Mouse (Mus musculus) heart, adult 2 months (tissue): ENCODE results near the gene Snrnp48. TPM values are rescaled to one million over a fixed set of nuclear protein-coding genes. Genes with fewer than 3 reads are reported as not detected.

Experiments used
- DNase-seq, 2 experiments: peaks; one replicate each; pipeline ENCODE4 v3.0.0; 2021
- H3K27ac ChIP-seq: fragments of 200-600 bp; 2 replicates; pipeline ENCODE4 v1.8.1; 2022
- H3K27me3 ChIP-seq: fragments of 200-500 bp; 2 replicates; pipeline ENCODE4 v1.6.1; 2012; ENCODE audit warnings: mild to moderate bottlenecking, low read length, inconsistent platforms, mixed read lengths; ENCODE audit not compliant: control insufficient read depth, insufficient read depth
- H3K36me3 ChIP-seq: fragments of 200-500 bp; 2 replicates; pipeline ENCODE4 v1.6.1; 2012; ENCODE audit warnings: low read length, inconsistent platforms; ENCODE audit not compliant: control insufficient read depth, insufficient read depth
- H3K4me1 ChIP-seq: fragments of 200-500 bp; 2 replicates; pipeline ENCODE4 v1.6.1; 2011; ENCODE audit warnings: low read length; ENCODE audit not compliant: control insufficient read depth, insufficient read depth
- H3K4me3 ChIP-seq: fragments of 200-600 bp; 2 replicates; pipeline ENCODE4 v1.8.1; 2022
- H3K79me2 ChIP-seq: fragments of 200-500 bp; replicated peaks from 2 replicates; pipeline ENCODE4 v1.6.1; 2012; ENCODE audit warnings: mild to moderate bottlenecking, inconsistent platforms, low read length, moderate library complexity, mixed read lengths; ENCODE audit not compliant: control insufficient read depth, insufficient read depth
- H3K9ac ChIP-seq: fragments of 200-500 bp; 2 replicates; pipeline ENCODE4 v1.6.1; 2012; ENCODE audit warnings: low read depth, mild to moderate bottlenecking, control low read depth, inconsistent platforms, low read length, mixed read lengths
- CTCF ChIP-seq: fragments of 200-600 bp; IDR thresholded peaks from 2 replicates; pipeline ENCODE4 v1.8.1; 2022; ENCODE audit warnings: antibody characterized with exemption, mild to moderate bottlenecking, moderate library complexity
- EP300 ChIP-seq: fragments of 200-500 bp; IDR thresholded peaks from 2 replicates; pipeline ENCODE4 v1.6.1; 2011; ENCODE audit warnings: low read depth, low read length, control low read depth; ENCODE audit not compliant: insufficient read depth
- POLR2A ChIP-seq: fragments of 200-500 bp; IDR thresholded peaks from 2 replicates; pipeline ENCODE4 v1.6.1; 2011; ENCODE audit warnings: mild to moderate bottlenecking, low read depth, low read length, control low read depth; ENCODE audit not compliant: insufficient read depth
- WGBS: fragments of 180-500 bp; shearing (Covaris S2); methylation state at CpG from one replicate; pipeline ENCODE4 v1.1.7; 2018; 5-methylcytosine and 5-hydroxymethylcytosine counted together
- intact Hi-C: fragments of 180-260 bp; cut with DNase I; formaldehyde crosslinking; loops from one replicate; pipeline ENCODE4 v1.15.1; 2025
- polyA plus RNA-seq: library from polyadenylated mRNA; depleted of rRNA; stranded (reverse); fragments of >200 nt; gene quantifications from 2 replicates; pipeline ENCODE4 v1.2.3, GENCODE M21; 2012
- total RNA-seq, 2 experiments: library from RNA; stranded (reverse); gene quantifications; 2 replicates each; pipeline ENCODE4 v1.2.3; 2021

The Snrnp48 gene
- total and polyA plus RNA-seq, 3 experiments: 9.6 to 11.9 (median 9.7) TPM

DNA sequence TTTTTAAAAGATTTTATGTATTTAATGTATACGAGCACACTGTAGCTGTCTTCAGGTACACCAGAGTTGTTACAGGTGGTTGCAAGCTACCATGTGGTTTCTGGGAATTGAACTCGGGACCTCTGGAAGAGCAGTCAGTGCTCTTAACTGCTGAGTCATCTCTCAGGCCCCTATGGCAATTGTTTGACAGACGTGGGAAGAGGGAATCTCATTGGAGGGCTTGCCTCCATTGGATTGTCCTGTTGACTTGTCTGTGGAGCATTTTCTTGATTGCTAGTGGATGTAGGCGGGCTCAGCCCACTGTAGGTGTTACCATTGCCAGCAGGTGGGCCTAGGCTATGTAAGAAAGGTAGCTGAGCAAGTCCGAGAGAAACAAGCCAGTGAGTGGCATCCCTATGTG is 29.9 kb downstream of the Snrnp48 start:
- H3K4me3 ChIP-seq: no peak overlapping the region
- no peaks in the 10 kb centered on the region for H3K36me3 ChIP-seq
- 83% methylated on average over 5 of the region's 5 CpGs for WGBS
- no peak overlapping the region for H3K27ac ChIP-seq
- H3K79me2 ChIP-seq: no peaks in the 10 kb centered on the region
- no peak for DNase-seq
- no peak overlapping the region for H3K9ac ChIP-seq
- intact Hi-C loops: no loop called here
- TF ChIP-seq POLR2A (no peak), EP300 (no peak), CTCF (no peak)
- H3K27me3 ChIP-seq: no peaks in the 10 kb centered on the region
- no peaks in the 10 kb centered on the region for H3K4me1 ChIP-seq

DNA sequence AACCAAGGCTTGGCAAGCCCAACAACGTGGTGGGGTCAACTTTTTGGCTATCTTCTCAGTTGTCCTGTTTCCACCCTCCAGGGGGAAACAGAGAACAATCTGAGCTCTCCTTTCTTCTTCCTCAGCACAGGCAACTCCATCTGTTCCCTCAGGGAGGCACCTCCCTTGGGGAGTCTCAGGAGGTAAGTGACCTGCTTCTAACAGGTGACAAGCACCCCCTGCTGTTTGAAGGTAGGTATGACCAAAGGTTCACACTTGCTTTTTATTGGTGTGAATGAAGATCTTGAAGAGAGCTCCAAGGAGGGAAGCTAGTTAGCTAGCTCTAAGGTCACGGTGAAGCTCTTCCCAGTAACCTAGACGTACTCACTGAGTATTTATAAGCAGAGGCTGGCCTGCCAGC is 30.6 kb downstream of the Snrnp48 start:
- Histone ChIP-seq H3K9ac (no peak overlapping the region), H3K36me3 (no peaks in the 10 kb centered on the region), H3K79me2 (no peaks in the 10 kb centered on the region), H3K27me3 (no peaks in the 10 kb centered on the region), H3K4me3 (no peak overlapping the region), H3K4me1 (no peaks in the 10 kb centered on the region), H3K27ac (no peak overlapping the region)
- intact Hi-C loops: no loop called here
- DNase-seq: no peak
- no peak for TF ChIP-seq POLR2A
- peak; percentile 51 for TF ChIP-seq CTCF
- 70% methylated on average over 3 of the region's 3 CpGs for WGBS

DNA sequence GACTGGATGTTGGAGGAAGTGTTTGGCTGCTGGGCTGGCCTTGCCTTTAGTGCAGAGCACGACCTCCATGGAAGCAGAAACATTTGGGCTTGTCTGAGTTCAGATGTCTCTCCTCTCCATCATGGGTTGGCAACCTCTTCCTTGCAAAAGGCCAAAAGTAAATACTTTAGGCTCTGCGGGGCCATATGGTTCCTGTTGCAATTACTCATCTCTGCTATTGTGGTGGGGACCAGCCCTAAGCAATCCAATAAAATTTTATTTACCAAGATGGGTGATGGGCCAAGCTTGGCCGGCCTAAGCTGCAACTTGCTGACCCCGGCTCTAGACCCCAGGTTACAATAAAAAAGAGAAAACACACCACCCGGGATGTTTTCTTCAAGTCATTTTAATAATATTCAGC is 43.4 kb downstream of the Snrnp48 start:
- Histone ChIP-seq H3K36me3 (no peaks in the 10 kb centered on the region), H3K27me3 (no peaks in the 10 kb centered on the region), H3K4me3 (no peak overlapping the region), H3K9ac (no peak overlapping the region), H3K27ac (no peak overlapping the region), H3K4me1 (no peaks in the 10 kb centered on the region; the same call in 1 of the 2 replicates), H3K79me2 (no peaks in the 10 kb centered on the region)
- TF ChIP-seq EP300 (no peak), POLR2A (no peak), CTCF (no peak)
- 70% methylated on average over 5 of the region's 5 CpGs for WGBS
- no peak for DNase-seq
- intact Hi-C loops: no loop called here

DNA sequence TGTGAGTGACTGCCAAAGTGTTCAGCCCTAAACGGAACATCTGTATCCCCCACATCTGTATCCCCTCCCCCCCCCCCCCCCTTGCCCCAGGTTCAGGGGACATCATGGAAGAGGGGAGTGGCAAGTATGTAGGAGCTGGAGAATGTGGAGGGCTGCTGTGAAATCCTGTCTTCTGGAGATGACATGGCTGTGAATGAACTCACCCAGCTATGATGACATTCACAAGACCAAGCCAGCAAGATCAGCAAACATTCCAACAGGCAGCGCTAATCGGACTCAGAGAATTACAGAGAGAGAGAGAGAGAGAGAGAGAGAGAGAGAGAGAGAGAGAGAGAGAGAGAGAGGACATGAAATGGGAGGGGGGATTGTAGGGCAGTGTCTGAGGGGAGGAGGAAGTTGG is 46.5 kb downstream of the Snrnp48 start:
- Histone ChIP-seq H3K36me3 (no peaks in the 10 kb centered on the region), H3K79me2 (no peaks in the 10 kb centered on the region), H3K27me3 (no peaks in the 10 kb centered on the region), H3K9ac (no peak overlapping the region), H3K27ac (no peak overlapping the region), H3K4me1 (no peaks in the 10 kb centered on the region; the same call in 1 of the 2 replicates), H3K4me3 (no peak overlapping the region)
- intact Hi-C loops: no loop called here
- WGBS: 58% methylated on average over 3 of the region's 3 CpGs
- TF ChIP-seq POLR2A: no peak
- no peak for TF ChIP-seq EP300
- TF ChIP-seq CTCF: no peak
- DNase-seq: peak in 1 of 2 experiments; percentile 11

DNA sequence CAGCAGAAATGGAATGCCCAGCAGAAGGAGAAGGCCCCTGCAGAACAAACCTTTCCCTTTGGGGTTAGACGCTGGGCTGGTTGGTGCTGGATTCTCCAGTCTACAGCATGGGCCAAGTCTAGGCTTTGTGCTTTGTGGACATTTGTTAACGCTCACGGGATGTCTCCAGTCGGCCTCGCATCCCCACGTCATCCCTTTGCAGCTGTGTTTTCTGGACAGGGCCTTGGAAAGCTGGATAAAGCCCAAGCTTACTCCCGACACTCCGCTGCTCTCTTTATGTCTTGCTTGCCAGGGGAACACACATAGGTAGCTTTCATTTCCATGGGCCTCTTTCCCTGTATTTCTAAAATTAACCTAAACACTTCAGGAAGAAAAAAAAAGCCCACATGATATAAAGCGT is 49.0 kb downstream of the Snrnp48 start:
- no peaks in the 10 kb centered on the region for H3K27me3 ChIP-seq
- 59% methylated on average over 9 of the region's 9 CpGs for WGBS
- intact Hi-C loops: no loop called here

DNA sequence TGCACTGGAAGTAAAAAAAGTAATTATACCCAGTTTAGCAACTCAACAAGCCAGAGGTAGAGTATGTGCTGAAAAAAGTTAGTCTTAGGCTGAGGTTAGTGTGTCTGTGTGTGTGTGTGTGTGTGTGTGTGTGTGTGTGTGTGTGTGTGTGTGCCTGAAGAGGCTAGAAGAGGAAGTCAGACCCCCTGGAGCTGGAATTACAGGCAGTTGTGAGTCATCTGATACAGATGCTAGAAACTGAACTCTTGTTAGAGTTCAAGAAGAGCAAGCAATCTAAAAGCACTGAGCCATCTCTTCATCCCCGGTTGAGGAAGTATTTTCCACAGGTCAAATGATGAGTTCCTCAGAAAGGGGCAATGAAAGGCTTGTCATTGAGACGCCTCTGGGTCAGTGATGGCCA is 54.2 kb downstream of the Snrnp48 start:
- no peak for DNase-seq
- intact Hi-C loops: no loop called here
- TF ChIP-seq EP300 (no peak), CTCF (no peak), POLR2A (no peak)
- no peak overlapping the region for H3K9ac ChIP-seq
- no peaks in the 10 kb centered on the region for H3K4me1 ChIP-seq
- H3K4me3 ChIP-seq: no peak overlapping the region
- no peaks in the 10 kb centered on the region for H3K36me3 ChIP-seq
- H3K79me2 ChIP-seq: no peaks in the 10 kb centered on the region
- H3K27me3 ChIP-seq: no peaks in the 10 kb centered on the region
- 56% methylated on average over 2 of the region's 2 CpGs for WGBS
- no peak overlapping the region for H3K27ac ChIP-seq

More for the DNA sequence above, 49.0 kb downstream of the Snrnp48 start:
- DNase-seq: peak; percentile 66
- no peaks in the 10 kb centered on the region; the same call in 1 of the 2 replicates for H3K4me1 ChIP-seq
- TF ChIP-seq CTCF (no peak), POLR2A (no peak), EP300 (no peak)
- no peak overlapping the region for H3K9ac ChIP-seq
- no peak overlapping the region for H3K4me3 ChIP-seq
- no peak overlapping the region for H3K27ac ChIP-seq
- H3K36me3 ChIP-seq: no peaks in the 10 kb centered on the region
- no peaks in the 10 kb centered on the region for H3K79me2 ChIP-seq
